Mouse (Mus musculus): ENCODE results near the gene Slc2a4.

- TF ChIP-seq POLR2A (IDR thresholded peaks at IDR 0.05; ENCODE audit: borderline replicate concordance, low read depth, low read length), result no peak
- TF ChIP-seq CTCF (IDR thresholded peaks at IDR 0.05; ENCODE audit: low read depth, low read length), result no peak
Measured at GRCm38 (mm10) chr11:69931769-69932168, 16.2 kb downstream of the Slc2a4 start.
